Comparison of ENCODE assay signal across 26 mouse cellular contexts in the genomic region with DNA sequence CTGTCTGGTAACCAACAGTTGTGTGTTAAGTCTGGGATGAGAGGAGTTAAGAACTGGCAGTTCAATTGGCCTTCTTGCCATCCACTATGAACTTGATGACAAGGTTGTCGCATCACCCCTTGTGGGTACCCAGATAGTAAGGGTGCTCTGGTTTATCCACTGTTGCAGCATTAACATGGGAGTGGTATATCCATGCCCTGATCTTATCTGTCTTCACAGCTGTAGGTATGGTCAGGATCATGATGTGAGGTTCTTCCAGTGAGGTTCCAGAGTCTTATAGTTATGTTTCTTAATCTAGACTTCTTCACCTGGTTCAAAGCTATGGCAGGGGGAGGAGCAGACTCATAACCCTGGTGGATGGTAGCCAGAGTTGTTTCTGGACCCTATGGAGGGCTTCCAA.
DNase-seq lines count a peak whose midpoint lies in the region; ATAC-seq lines count a peak whose summit lies in the region.
"Had no signal": no experiment of that assay in that cellular context is flagged by ENCODE, and none has a peak within 500 bp of the region (broad histone marks: within the 10 kb centered on the region; RNA-seq: fewer than 3 reads in every experiment).

No protein-coding gene starts in this region.

- intact Hi-C loops in heart, postnatal 14 days (cut with DNase I) = loop anchor here (5.0 kb wide), 1 partner anchor 42 kb away; no protein-coding TSS in a partner anchor

- peak; percentile 62 for ATAC-seq in erythroblast, adult 5-6 weeks (replicated peaks; ENCODE audit: low FRiP score, poor library complexity, severe bottlenecking)
- peak; percentile 83 for ATAC-seq in liver, embryonic 12.5 days
- ATAC-seq in liver, embryonic 15.5 days (ENCODE audit: insufficient read depth) = peak; percentile 78
- peak; percentile 37; the same call in 1 of the 2 replicates for ATAC-seq in megakaryocyte progenitor cell, adult 5-6 weeks (replicated peaks; ENCODE audit: poor library complexity)
- no peak for ATAC-seq in forebrain, embryonic 11.5 days (replicated peaks; ENCODE audit: low FRiP score)
- ATAC-seq: activated CD4-positive, CD25-positive, alpha-beta regulatory T cell, adult 4 months; CD4-positive, CD25-positive, alpha-beta regulatory T cell, adult 4 months; forebrain, embryonic 15.5 days had no signal

- no peak overlapping the region for H3K9ac ChIP-seq in liver, embryonic 12.5 days
- no peak overlapping the region for H3K9ac ChIP-seq in liver, embryonic 15.5 days
- no peak overlapping the region for H3K9ac ChIP-seq in forebrain, embryonic 11.5 days (ENCODE audit: low read length)
- H3K9ac ChIP-seq: embryonic facial prominence, embryonic 13.5 days; forebrain, embryonic 12.5 days; forebrain, embryonic 15.5 days; heart, embryonic 13.5 days; hindbrain, embryonic 12.5 days; hindbrain, embryonic 15.5 days had no signal

- 83% methylated on average over 1 of the region's 1 CpGs for WGBS in liver, embryonic 12.5 days (ENCODE audit: insufficient replicate concordance)
- 45% methylated on average over 1 of the region's 1 CpGs for WGBS in liver, embryonic 15.5 days (ENCODE audit: insufficient replicate concordance)
- 100% methylated on average over 1 of the region's 1 CpGs for WGBS in forebrain, embryonic 11.5 days

- H3K4me2 ChIP-seq in liver, embryonic 12.5 days = no peak overlapping the region
- no peak overlapping the region for H3K4me2 ChIP-seq in liver, embryonic 15.5 days
- H3K4me2 ChIP-seq in forebrain, embryonic 11.5 days (ENCODE audit: low read depth, low read length, severe bottlenecking) = no peak overlapping the region
- H3K4me2 ChIP-seq: embryonic facial prominence, embryonic 13.5 days; forebrain, embryonic 12.5 days; forebrain, embryonic 15.5 days; heart, embryonic 13.5 days; hindbrain, embryonic 12.5 days; hindbrain, embryonic 15.5 days had no signal

- H3K9me3 ChIP-seq in liver, embryonic 12.5 days (replicated peaks) = no peaks in the 10 kb centered on the region
- H3K9me3 ChIP-seq in liver, embryonic 15.5 days (replicated peaks) = no peaks in the 10 kb centered on the region
- H3K9me3 ChIP-seq in forebrain, embryonic 11.5 days (ENCODE audit: control insufficient read depth, low read length) = no peaks in the 10 kb centered on the region
- H3K9me3 ChIP-seq: embryonic facial prominence, embryonic 10.5 days; embryonic facial prominence, embryonic 13.5 days; forebrain, embryonic 12.5 days; forebrain, embryonic 15.5 days; heart, embryonic 10.5 days; heart, embryonic 13.5 days; hindbrain, embryonic 12.5 days; hindbrain, embryonic 15.5 days had no signal

- H3K36me3 ChIP-seq in liver, embryonic 12.5 days = peaks cover 12% of the 10 kb centered on the region
- peaks cover 4% of the 10 kb centered on the region; the same call in 1 of the 2 replicates for H3K36me3 ChIP-seq in liver, embryonic 15.5 days (replicated peaks)
- H3K36me3 ChIP-seq in forebrain, embryonic 11.5 days (ENCODE audit: control insufficient read depth, insufficient read depth, low read length) = no peaks in the 10 kb centered on the region
- H3K36me3 ChIP-seq: heart, embryonic 10.5 days had no signal

- H3K4me3 ChIP-seq in liver, embryonic 12.5 days = no peak overlapping the region
- no peak overlapping the region for H3K4me3 ChIP-seq in liver, embryonic 15.5 days (replicated peaks)
- no peak overlapping the region for H3K4me3 ChIP-seq in forebrain, embryonic 11.5 days (ENCODE audit: low read depth, low read length)
- H3K4me3 ChIP-seq: embryonic facial prominence, embryonic 10.5 days; embryonic facial prominence, embryonic 13.5 days; forebrain, embryonic 12.5 days; forebrain, embryonic 15.5 days; heart, adult 2 months; heart, embryonic 10.5 days; heart, embryonic 13.5 days; hindbrain, embryonic 12.5 days; hindbrain, embryonic 15.5 days had no signal

- H3K27me3 ChIP-seq in liver, embryonic 12.5 days (replicated peaks) = no peaks in the 10 kb centered on the region
- H3K27me3 ChIP-seq in liver, embryonic 15.5 days = no peaks in the 10 kb centered on the region
- no peaks in the 10 kb centered on the region for H3K27me3 ChIP-seq in forebrain, embryonic 11.5 days (ENCODE audit: control insufficient read depth, insufficient read depth, low read length)
- H3K27me3 ChIP-seq: embryonic facial prominence, embryonic 13.5 days; forebrain, embryonic 12.5 days; forebrain, embryonic 15.5 days; heart, embryonic 13.5 days; hindbrain, embryonic 12.5 days; hindbrain, embryonic 15.5 days had no signal

- H3K27ac ChIP-seq in liver, embryonic 12.5 days = no peak overlapping the region
- H3K27ac ChIP-seq in liver, embryonic 15.5 days (replicated peaks) = no peak overlapping the region
- H3K27ac ChIP-seq in forebrain, embryonic 11.5 days (ENCODE audit: low read depth, low read length) = no peak overlapping the region
- H3K27ac ChIP-seq: embryonic facial prominence, embryonic 10.5 days; embryonic facial prominence, embryonic 13.5 days; forebrain, embryonic 12.5 days; forebrain, embryonic 15.5 days; heart, adult 2 months; heart, embryonic 10.5 days; heart, embryonic 13.5 days; hindbrain, embryonic 12.5 days; hindbrain, embryonic 15.5 days had no signal

- H3K4me1 ChIP-seq in liver, embryonic 12.5 days = peaks cover 11% of the 10 kb centered on the region
- peaks cover 14% of the 10 kb centered on the region for H3K4me1 ChIP-seq in liver, embryonic 15.5 days (replicated peaks)
- H3K4me1 ChIP-seq in forebrain, embryonic 11.5 days (replicated peaks; ENCODE audit: control insufficient read depth, insufficient read depth, low read length) = no peaks in the 10 kb centered on the region
- H3K4me1 ChIP-seq: embryonic facial prominence, embryonic 13.5 days; forebrain, embryonic 12.5 days; forebrain, embryonic 15.5 days; hindbrain, embryonic 12.5 days; hindbrain, embryonic 15.5 days had no signal

- no peak for DNase-seq in heart, postnatal 14 days
- no peak for DNase-seq in forebrain, embryonic 11.5 days (ENCODE audit: low spot score)
- no peak for DNase-seq in adrenal gland, postnatal 4 days (ENCODE audit: low spot score in 2 of 2)
- DNase-seq in thymus, postnatal 25 days = no peak
- DNase-seq: adrenal gland, adult 8-10 months; adrenal gland, postnatal 25 days; cerebellum, adult 18-20 months; cerebellum, adult 9-10 months; cerebellum, postnatal 14 days; gastrocnemius, postnatal 10 days; gastrocnemius, postnatal 36 days; heart, adult 2 months had no signal
